In the genomic region with DNA sequence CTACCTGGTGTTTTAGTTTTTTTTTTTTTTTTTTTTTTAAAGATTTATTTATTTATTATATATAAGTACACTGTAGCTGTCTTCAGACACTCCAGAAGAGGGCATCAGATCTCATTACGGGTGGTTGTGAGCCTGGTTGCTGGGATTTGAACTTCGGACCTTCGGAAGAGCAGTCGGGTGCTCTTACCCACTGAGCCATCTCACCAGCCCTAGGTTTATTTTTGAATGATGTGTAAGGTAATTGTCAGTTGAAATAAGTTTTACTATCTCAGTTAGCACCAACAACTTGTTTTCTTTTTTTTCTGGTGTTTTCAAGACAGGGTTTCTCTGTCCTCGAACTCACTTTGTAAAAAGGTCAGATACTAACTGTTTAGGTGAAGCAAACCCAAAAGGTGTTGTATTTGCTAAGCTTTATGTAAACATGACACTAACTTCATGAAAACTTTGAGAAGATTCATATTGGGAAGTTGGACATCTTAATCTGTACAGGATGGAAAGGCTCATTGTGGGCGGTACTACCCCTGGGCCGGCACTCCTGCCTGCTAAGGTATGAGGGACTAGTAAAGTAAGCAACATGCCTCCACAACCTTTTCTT, we compare ENCODE assay signal across 8 mouse cellular contexts. TPM values are rescaled to one million over a fixed set of nuclear protein-coding genes. Genes with fewer than 3 reads are reported as not detected.
DNase-seq lines count a peak whose midpoint lies in the region; ATAC-seq and TF ChIP-seq lines count a peak whose summit lies in the region.

No protein-coding gene starts in this region.

- peak; percentile 53 for TF ChIP-seq CTCF in heart, adult 2 months (IDR thresholded peaks at IDR 0.05)
- no peak for TF ChIP-seq CTCF in thymus, adult 2 months (IDR thresholded peaks at IDR 0.05; ENCODE audit: borderline replicate concordance, control insufficient read depth, extremely low read depth, insufficient read depth, low read length, poor library complexity)

- no peak overlapping the region for H3K9ac ChIP-seq in heart, adult 2 months (ENCODE audit: low read depth, low read length)
- no peak overlapping the region for H3K9ac ChIP-seq in heart, embryonic 12.5 days

- no peaks in the 10 kb centered on the region for H3K4me1 ChIP-seq in heart, adult 2 months (ENCODE audit: control insufficient read depth, insufficient read depth, low read length)
- H3K4me1 ChIP-seq in heart, embryonic 12.5 days (replicated peaks), result peaks cover 6% of the 10 kb centered on the region; the same call in 1 of the 2 replicates
- peaks cover 3% of the 10 kb centered on the region for H3K4me1 ChIP-seq in thymus, adult 2 months (replicated peaks; ENCODE audit: control insufficient read depth, insufficient read depth, low read length)

- DNase-seq in heart, adult 2 months, result peak in 1 of 2 experiments; percentile 21
- DNase-seq in MN1 (ENCODE audit: low spot score), result peak; percentile 95
- DNase-seq in fibroblast of lung, adult 2 months (ENCODE audit: low read depth), result peak; percentile 90
- peak; percentile 57 for DNase-seq in kidney, adult 9 months
- DNase-seq in mesoderm, embryonic 11.5 days (ENCODE audit: low read depth, low spot score), result peak; percentile 58
- no peak for DNase-seq in thymus, adult 2 months
- DNase-seq in urinary bladder, postnatal 4 days (ENCODE audit: low spot score in 2 of 2), result no peak

- H3K4me3 ChIP-seq in heart, adult 2 months, result no peak overlapping the region
- H3K4me3 ChIP-seq in heart, embryonic 12.5 days, result no peak overlapping the region
- H3K4me3 ChIP-seq in thymus, adult 2 months (ENCODE audit: control insufficient read depth, insufficient read depth, low read length), result no peak overlapping the region

- H3K27me3 ChIP-seq in heart, adult 2 months (ENCODE audit: control insufficient read depth, insufficient read depth, low read length), result no peaks in the 10 kb centered on the region
- H3K27me3 ChIP-seq in heart, embryonic 12.5 days (replicated peaks), result no peaks in the 10 kb centered on the region
- H3K27me3 ChIP-seq in thymus, adult 2 months (ENCODE audit: control insufficient read depth, insufficient read depth, low read length), result no peaks in the 10 kb centered on the region

- TF ChIP-seq POLR2A in heart, adult 2 months (IDR thresholded peaks at IDR 0.05; ENCODE audit: insufficient read depth, low read depth, low read length), result no peak
- TF ChIP-seq POLR2A in thymus, adult 2 months (IDR thresholded peaks at IDR 0.05; ENCODE audit: control insufficient read depth, extremely low read depth, insufficient read depth, low read length, poor library complexity), result no peak

- TF ChIP-seq EP300 in heart, adult 2 months (IDR thresholded peaks at IDR 0.05; ENCODE audit: insufficient read depth, low read depth, low read length), result no peak

- no peaks in the 10 kb centered on the region for H3K9me3 ChIP-seq in heart, embryonic 12.5 days (replicated peaks)

- 9% methylated on average over 7 of the region's 7 CpGs for WGBS in heart, adult 2 months
- 11% methylated on average over 7 of the region's 7 CpGs for whole genome bisulfite sequencing in heart, embryonic 12.5 days
- WGBS in thymus, adult 2 months, result 10% methylated on average over 7 of the region's 7 CpGs

- H3K4me2 ChIP-seq in heart, embryonic 12.5 days, result no peak overlapping the region

- no peaks in the 10 kb centered on the region; the same call in 1 of the 2 replicates for H3K79me2 ChIP-seq in heart, adult 2 months (replicated peaks; ENCODE audit: control insufficient read depth, insufficient read depth, low read length)

- ATAC-seq in heart, embryonic 12.5 days (ENCODE audit: insufficient number of reproducible peaks, low FRiP score), result no peak; the same call in 1 of the 2 replicates

- H3K36me3 ChIP-seq in heart, adult 2 months (ENCODE audit: control insufficient read depth, insufficient read depth, low read length), result no peaks in the 10 kb centered on the region; the same call in 1 of the 2 replicates
- peaks cover 7% of the 10 kb centered on the region for H3K36me3 ChIP-seq in heart, embryonic 12.5 days
- peaks cover under 1% of the 10 kb centered on the region; the same call in 1 of the 2 replicates for H3K36me3 ChIP-seq in thymus, adult 2 months (ENCODE audit: control insufficient read depth, insufficient read depth, low read length)

- H3K27ac ChIP-seq in heart, adult 2 months, result peak overlapping the region; percentile 27; the same call in 1 of the 2 replicates
- no peak overlapping the region; the same call in 1 of the 2 replicates for H3K27ac ChIP-seq in heart, embryonic 12.5 days (ENCODE audit: poor library complexity, severe bottlenecking)
- H3K27ac ChIP-seq in thymus, adult 2 months (ENCODE audit: control insufficient read depth, insufficient read depth, low read length), result peak overlapping the region; percentile 57; the same call in 1 of the 2 replicates

- intact Hi-C loops in heart, adult 2 months (cut with DNase I), result loop anchor here (5.0 kb wide), 1 partner anchor 165 kb away; a partner anchor contains a TSS

RNA-seq across cellular contexts. Expression of a gene that starts 1.4 kb away (rescaled TPM):
- total RNA-seq in heart, adult 2 months (2021), result 10 to 100 TPM; 27.4 to 27.9 TPM
- 7.9 and 10.7 TPM in 2 replicates for polyA plus RNA-seq in heart, adult 2 months (2012; rRNA removed)
- 45.4 and 49.9 TPM in 2 replicates for polyA plus RNA-seq in heart, embryonic 12.5 days (2016; fragmentation: Nextera tagmentation; extraction: Ambion mirVana)
- polyA plus RNA-seq in thymus, adult 2 months (2012; rRNA removed), result 8.8 and 12.5 TPM in 2 replicates

RNA-seq across cellular contexts. Expression of a gene that starts 40.7 kb away (rescaled TPM):
- total RNA-seq in heart, adult 2 months (2021), result 10 to 100 TPM; 28.4 to 33.3 TPM
- polyA plus RNA-seq in heart, adult 2 months (2012; rRNA removed), result 37.6 and 53.7 TPM in 2 replicates
- polyA plus RNA-seq in heart, embryonic 12.5 days (2016; fragmentation: Nextera tagmentation; extraction: Ambion mirVana), result 121 and 124 TPM in 2 replicates
- polyA plus RNA-seq in thymus, adult 2 months (2012; rRNA removed), result 92.1 and 97.8 TPM in 2 replicates

Comparison
In these comparisons a context has a peak if more than half of its experiments do, and no peak if none do; other contexts are left out.
1. DNase-seq: peak in MN1 (single experiment), fibroblast of lung, adult 2 months (single experiment), kidney, adult 9 months (single experiment) and mesoderm, embryonic 11.5 days (single experiment); none in thymus, adult 2 months (single experiment) and urinary bladder, postnatal 4 days (0 of 2).